Mouse (Mus musculus) heart, adult 9 months (tissue): ENCODE data around the gene Plpp7.

Experiments
- DNase-seq, 2 experiments: peaks; one replicate each; pipeline ENCODE4 v3.0.0; 2022; ENCODE audit warnings: low spot score in 2 of 2

Plpp7 gene

DNA sequence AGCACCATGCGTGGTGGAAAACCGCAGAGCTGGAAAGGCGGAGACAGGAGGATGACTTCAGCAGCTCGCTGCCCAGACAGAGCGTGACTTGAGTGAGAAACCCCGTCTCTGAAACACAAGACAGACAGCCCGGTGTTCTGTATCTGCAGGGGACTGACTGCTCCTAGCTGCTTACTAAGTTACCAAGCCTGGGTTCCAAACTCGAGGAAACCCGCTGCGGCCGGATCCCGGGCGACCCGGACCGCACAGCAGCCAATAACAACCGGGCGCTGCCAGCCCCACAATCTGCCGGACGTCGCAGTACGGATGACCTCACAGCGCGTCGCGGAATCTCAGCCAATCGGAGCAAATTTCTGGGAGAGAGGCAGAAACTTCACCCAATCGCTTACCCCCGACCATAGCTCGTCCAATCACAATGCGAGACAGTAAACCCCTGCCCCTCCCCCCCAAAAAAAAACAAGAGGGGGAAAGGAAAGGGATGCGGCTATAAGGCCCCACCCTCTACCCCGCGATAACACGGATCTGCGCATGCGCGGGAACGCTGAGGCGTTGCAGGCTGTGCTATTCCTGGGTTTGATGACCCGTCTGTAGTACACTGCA lies 42.4 kb downstream of the Plpp7 start:
- DNase-seq, result peak; percentile 98 to 99

DNA sequence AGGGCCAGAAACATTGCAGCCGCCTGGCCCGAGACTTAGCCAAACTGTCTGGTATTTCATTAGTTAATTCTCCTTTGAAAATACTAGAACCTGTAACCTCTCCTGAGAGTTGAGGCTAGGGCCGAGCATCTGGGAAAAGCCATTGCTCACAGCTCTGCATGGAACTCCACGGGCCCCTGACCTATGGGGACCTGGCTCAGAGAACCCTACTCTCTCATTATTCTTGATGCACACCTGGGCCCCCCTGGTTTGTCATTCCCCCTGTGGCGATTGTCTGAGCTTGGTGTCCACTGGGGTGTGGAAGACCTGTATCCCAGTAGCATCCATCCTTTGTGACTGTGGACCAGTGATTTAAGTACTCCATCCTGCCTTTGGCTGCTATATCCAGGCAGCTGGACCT lies 44.0 kb downstream of the Plpp7 start:
- no peak for DNase-seq

DNA sequence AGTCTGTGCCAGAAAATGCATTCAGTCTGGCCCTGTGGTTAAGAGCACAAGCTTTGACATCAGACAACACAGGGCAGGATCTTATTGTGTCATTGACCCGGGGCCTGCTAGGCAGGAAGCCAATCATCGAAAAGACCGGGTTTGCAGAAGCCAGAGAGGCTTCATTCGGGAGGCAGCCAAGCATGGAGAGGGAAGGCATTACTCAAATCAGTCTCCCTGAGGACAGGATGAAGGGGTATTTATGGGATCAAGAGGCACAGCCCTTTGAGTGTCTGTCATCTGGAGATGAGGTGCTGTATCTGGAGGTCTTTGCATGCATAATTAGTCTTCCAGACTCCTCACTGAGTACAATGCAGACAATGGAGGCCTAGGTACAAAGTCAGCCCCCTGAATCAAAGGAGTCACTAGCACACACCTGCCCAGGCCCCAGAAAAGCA lies 45.2 kb downstream of the Plpp7 start:
- DNase-seq, result no peak

DNA sequence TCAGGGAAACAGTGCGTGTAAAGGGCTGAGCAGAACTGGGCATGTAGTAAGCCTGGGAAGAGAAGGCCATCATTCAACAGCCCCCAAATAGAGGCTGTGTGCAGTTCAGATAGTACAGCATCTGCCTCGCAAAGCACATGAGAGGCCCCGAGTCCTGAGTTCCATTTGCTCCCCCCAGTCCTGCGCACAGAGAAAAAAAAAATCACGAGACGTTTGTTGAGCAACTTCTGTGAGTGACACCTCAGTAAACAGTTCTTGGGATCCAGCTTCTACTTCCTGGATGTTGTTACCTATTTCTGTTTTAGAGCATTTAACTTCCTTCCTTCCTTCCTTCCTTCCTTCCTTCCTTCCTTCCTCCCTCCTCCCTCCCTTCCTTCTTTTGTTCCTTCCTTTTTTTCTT lies 46.3 kb downstream of the Plpp7 start:
- no peak for DNase-seq

DNA sequence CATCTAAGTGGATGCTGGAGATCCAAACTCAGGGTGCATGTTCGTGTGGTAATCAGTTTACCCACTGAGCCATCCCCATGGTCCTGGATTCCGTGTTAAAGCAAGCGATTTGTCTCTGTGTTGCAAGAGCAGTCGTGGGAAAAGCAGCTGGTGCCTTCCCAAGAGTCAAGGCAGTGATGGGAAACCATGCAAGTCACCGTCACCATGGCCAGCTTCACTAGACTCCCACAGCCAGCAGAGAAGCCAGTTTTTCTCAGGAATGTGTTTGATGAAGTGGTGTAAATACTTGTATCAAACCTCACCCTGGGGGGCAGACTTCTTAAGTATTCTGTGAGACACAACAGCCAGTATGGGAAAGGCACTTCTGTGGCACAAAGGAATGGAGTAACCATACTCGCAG lies 47.0 kb downstream of the Plpp7 start:
- DNase-seq, result no peak

DNA sequence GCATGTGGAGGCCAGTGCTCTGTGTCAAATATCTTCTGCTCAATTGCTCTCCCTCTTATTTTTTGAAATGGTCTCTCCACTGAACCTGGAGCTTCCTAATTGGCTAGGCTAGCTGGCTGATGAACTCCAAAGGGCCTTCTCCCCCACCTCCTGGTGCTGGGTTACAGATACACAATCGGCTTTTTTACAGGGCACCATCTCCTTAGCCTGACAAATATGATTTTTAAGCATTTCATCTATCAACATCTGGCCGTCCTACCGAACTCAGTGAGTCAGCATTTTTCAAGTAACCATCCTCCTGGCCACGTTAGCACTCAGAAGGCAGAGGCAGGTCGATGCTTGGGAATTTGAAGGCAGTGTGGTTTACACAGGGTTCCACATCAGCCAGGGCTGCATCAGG lies 49.3 kb downstream of the Plpp7 start:
- DNase-seq, result no peak

DNA sequence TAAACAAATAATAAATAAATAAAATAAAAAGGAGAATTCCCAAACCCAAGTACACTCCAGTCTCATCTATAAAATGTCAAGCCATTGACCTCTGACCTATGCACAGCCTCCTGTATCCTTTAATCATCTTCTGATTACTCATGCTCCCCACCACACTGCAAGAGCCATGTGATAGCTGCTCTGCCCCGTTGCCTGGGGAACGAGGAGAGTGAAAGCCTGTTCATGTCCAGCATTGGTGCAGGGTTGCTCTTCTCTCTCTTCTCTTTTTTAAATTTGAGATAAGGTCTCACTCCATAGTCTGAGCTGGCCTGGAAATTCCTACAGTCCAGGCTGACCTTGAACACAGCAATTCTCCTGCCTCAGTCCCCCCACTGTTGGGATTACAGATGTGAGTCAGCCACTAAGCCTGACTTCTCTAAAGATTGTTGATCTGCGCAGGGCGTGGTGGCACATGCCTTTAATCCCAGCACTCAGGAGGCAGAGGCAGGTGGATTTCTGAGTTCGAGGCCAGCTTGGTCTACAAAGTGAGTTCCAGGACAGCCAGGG lies 51.4 kb downstream of the Plpp7 start:
- DNase-seq, result no peak

DNA sequence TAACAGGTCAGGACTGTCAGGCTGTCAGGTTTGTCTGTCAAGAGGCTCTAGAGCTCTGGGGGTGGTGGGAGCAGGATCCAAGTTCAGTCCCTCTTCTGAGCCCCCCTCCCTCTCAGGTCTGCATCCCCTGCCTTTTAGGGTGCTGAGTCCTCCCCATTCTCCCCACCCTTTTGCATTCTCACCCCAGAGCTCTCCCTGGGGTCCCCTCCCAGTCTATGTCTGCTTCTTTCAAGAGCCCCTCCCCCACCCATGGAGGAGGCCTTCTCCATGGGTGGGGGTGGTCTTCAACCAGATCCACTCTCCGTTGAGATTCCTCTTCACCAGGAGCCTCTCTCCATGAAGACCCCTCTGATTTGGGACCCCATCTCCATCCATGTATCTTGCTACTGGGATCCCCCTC lies 54.8 kb downstream of the Plpp7 start:
- no peak for DNase-seq

DNA sequence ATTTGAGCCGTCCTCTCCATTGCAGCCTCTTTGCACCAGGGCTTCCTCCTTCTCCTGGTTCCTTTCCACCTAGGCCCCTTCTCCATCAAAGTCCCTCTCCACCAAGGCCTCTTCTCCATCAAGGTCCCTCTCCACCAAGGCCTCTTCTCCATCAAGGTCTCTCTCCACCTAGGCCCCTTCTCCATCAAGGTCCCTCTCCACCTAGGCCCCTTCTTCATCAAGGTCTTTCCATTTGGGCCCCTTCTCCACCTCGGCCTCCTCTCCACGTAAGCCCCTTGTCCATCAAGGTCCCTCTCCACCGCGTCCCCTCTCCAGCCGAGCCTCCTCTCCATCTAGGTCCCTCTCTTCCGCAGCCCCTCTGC lies 55.2 kb downstream of the Plpp7 start:
- DNase-seq, result no peak

DNA sequence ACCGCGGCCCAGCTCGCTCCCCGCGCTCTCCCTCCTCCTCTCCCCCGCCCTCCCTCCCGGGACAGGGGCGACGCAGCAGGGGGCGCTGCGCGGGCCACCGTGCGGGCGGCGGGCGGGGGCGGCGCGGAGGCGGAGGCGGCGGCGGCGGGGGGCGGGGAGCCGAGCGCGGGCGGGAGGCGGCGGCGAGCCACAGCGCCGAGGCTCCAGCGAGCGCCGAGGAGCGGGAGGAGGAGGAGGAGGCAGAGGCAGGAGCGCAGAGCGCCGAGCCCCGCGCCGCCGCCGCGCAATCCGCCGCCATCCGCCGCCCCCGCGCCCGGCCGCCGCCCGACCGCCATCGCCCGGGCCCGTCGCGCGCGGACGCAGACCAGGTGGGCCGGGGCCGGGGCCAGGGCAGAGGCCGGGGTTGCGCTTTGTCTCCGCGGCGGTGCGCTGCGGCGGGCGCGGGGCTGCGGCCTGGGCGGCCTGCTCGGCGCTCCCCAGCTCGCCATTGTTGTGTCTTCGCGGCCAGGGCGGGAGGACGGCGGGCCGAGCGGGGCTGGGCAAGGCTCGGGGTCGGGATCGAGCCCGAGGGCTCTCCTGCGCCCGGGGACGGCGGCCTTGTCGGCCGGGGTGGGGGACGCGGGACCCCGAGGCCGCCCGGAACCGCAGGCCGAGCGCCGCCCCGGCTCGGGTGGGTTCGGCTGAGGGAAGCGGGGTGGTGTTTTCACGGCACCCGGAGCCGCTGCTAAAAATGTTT lies 55.8 kb downstream of the Plpp7 start, which contains the start of gene Prrc2b:
Gene Prrc2b, plus strand, starts transcription at position 159 of the 736 bp plus-strand sequence.
- DNase-seq, result no peak

DNA sequence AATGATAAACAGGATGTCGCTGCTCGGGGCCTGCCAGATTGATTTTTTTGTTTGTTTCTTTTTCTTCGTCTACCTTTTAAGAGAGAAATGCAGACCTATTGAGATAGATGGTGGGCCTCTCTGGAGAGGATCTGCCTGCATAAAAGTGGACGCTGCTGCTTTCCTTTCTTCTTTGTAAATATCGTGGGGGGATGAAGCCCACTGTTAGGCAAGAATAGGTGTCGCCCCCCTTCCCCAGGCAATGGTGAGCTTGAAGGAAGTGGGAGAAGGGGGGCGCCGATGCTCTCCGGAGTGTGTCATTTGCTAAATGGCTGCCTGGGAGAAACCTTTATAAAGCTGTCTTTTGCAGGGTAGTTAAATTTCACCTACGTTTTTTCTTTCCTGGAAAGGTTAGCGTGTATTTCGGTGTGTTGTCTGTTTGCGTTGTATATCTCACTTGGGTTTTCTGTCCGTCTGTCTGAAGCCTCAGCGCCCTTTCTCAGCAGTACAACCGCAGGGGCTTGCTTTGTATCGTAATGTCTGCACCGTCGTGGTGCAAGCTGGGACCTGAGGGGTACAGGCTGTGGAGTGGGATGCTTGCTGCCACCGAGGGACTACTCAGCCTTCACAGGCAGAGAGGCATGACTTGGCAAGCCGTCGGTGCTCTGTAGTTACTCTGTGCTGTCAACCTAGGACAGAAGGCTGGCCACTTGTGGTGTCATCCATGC lies 56.5 kb downstream of the Plpp7 start:
- no peak for DNase-seq

DNA sequence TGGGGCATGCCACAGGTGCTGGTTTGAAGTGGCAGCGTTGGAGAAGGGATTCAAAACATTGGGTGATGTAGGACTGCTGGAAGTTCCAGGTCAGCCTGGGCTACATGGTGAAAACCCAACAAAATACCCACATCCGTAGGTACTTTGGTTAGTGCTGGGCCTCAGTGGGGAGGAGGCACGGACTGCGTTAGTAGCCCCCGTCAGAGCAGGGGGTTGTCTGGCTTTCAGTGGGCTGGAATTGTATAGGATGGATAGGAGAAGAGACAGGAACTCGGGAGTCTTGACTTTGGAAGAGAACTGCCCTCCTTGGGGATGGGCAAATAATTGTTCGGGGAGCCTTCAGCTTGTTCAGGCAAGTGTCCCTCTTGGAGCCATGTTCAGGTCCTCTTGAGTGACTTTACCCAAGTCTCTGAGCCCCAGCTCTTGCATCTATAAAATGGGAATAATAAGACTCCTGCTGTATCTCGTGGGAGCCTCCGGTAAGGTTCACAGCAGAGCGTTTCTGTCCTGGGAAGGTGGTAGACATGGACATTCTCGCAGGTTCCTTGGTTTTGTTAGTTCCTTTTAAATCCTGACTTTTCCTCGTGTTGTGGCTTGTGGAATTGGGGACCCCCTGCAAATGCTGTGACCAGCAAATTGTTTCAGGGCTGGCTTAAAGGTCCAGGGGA lies 57.2 kb downstream of the Plpp7 start:
- no peak for DNase-seq

DNA sequence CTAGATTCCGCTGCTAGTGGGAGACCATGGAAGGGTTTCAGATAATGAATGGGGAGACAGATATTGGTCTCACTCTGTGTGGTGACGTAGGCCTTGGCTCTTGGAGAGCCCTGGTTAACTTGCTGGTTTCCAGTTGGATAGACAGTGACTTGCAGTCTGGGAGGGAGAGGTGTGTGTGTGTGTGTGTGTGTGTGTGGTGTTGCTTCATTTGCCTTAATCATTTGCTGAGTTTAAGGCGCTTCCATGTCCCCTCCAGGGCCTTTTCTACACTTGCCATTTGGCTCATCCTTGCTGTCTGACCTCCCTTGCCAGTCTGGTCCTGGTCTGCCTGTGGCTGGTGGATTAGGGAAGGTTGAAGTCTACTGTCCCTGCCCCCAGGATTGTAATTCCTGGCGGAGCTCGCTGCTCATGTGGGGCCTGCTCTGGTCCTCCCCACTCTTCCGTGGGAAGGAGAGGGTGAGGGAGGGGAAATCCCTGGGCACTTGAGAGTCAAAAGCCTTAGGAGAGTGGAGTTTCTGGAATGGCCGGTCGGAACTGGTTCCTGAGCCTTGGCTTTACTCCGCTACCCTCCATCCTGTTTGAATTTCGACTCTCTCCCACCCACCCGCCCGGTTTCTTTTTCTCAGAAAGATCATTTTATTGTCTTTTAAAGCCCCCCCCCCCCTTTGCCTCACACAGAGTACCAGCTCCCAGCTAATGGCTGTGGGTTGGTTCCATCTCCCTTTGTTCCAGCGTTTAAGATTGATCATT lies 57.9 kb downstream of the Plpp7 start:
- no peak for DNase-seq

DNA sequence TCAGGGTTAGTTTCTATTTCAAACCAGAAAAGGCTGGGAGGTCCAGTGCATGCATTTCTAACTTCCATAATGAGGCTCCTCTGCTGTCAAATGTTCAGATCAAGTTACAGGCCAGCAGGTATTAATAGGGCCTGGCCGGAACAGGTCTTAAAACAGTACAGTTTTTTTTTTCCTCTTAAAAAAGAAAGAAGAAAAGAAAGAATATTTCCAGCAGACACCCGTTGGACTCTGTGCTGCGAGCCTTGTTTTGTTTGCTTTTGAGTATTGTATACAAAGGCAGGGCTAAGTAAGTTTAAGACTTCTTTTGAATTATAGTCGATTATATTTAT lies 58.4 kb downstream of the Plpp7 start:
- DNase-seq, result no peak

DNA sequence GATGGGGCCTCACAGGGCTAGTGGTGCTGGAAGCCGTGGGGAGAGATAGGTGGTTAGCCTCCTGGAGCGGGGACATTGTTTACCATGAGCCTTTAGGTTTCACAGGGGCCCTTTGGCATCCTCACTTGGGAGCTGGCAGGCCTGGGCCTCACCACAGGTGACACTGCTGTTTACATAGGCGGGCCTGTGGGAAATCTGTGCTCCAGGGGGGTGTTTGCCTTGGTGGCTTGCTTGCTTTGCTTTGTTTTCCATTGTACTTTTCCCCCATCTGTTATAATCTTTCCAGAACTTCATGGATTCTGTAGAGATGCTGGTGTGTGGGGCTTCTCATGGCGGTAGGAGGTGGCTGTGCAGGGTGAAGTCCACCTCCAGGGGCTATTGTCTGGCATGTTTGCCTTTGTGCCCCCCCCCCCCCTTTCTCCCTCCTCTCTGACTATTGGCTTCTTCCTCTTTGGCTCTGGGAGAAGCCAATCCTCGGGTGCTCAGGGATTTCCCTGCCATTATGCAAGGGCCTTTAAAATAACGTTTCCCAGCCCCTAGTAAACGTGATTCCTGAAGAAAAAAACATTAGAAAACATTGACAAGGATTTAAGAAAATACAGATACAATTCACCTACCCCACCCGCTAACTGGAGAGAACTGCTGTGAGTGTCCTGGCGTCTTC lies 59.1 kb downstream of the Plpp7 start:
- no peak for DNase-seq

DNA sequence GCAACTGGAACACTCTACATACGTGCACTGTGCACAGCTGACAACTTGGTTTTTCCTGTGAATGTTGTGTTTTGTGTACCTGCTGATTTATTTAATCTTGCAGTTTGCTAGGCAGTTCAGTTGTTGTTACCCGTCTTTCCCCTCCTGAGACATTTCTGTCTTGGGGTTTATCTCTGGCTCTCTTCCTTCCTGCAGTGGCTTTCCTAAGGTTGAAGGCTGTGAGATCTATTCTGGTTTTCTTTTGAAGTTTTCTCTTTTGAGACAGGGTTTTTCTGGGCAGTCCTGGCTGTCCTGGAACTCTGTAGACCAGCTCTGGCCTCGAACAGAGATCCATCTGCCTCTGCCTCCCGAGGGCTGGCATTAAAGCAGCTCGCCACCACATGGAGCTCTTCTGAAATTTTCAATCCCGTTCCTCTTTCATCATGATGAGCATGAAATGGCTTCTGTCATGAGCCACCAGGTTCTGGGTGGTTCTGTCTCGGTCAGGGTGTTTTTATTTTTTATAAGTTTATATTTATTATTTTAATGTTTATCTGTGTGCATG lies 59.7 kb downstream of the Plpp7 start:
- no peak for DNase-seq

DNA sequence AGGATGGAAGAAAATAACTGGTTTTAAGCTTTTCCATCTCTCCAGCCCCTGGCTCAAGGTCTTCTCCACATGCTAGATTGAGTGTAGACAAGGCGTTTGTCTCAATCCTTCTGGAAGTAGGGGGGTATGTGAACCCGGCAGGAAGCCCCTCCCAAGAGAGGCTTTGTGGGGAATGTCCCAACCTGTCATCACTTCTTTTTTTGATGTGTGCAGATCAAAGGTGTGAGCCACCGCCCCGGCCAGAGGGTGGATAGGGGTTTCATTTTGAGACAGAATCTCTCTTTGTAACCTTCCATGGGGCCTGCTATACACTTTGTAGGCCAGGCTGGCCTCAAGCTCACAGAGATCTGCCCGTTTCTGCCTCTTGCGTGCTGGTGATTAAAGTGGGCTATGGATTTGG lies 60.3 kb downstream of the Plpp7 start:
- no peak for DNase-seq

DNA sequence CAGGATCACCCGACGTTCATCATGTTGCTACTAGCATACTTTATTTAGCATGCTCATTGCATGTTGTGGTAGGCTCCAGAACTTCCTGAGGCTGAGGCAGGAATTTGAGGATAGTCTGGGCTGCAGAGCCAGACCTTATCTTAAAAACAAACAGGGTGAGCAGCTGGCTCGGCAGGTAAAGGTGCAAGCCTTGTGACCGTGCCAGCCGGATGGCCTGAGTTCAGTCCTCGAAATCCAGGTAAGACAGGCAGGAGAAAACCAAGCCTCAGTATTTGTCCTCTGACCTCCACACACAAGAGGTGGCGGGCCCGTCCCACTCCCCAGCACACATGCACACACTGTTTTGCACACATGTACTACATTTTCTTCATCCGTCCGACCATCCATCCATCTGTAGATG lies 61.3 kb downstream of the Plpp7 start:
- DNase-seq, result no peak

DNA sequence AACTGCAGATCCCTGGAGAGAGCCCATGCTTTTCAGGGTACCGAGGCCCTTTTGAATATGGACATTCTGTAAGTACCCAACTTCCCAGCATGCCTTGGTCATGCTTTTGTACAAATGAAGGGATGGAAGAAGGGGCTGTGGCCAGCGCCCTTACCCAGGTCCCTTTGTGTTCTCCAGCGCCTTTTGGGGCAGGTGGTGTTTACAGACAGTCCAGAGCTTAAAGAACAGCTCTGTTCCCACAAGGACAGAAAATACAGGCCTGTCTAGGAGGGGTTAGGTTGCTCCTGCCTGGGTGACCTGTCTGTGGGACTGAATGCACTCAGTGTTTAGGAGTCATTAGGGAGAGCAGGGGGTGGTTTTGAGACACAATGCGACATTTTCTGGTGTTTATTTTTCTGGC lies 62.0 kb downstream of the Plpp7 start:
- no peak for DNase-seq

DNA sequence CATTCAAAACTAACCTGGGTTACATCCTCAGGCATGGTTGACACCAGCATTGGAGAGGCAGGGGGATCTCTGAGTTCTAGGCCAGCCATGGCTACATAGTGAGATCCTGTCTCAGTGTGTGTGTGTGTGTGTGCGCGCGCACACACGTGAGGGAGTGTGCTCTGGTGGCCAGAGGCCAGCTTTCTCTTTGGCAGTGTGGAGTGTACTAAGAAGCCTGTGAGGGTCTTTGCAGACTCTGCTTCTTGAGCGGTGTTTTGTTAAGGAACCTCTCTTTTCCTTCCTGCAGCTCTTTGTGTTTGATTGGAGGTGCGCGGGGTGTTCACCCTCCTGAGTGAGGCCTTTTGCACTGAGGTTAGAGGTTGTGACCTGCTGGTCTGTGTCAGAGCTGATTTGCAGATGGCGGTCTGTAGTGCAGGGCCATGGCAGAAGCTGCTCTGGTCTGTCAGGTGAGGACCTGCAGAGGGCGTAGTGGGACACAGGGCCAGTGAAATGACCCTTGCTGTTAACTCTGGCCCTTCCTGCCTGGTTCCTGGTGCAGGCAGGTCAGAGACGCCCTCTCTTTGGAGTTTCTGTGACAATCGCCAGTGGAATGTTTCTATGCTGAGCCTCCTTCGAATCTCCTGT lies 63.4 kb downstream of the Plpp7 start:
- DNase-seq, result no peak
